Mouse (Mus musculus) lung, embryonic 14.5 days (tissue): Measurements from ENCODE around the gene Iqcj. TPM values are rescaled to one million over a fixed set of nuclear protein-coding genes. Genes with fewer than 3 reads are reported as not detected.

ENCODE experiments used
- ATAC-seq: fragments of 200-750 bp; cut with Nextera tagmentation; 2 replicates; pipeline ENCODE4 v1.8.0; 2017; ENCODE audit warnings: mild to moderate bottlenecking, moderate TSS enrichment, moderate library complexity; ENCODE audit not compliant: insufficient read depth
- DNase-seq: peaks from one replicate; pipeline ENCODE4 v3.0.0-alpha.2; 2015
- H3K27ac ChIP-seq: fragments of 300-500 bp; sonication (generic); 2 replicates; pipeline ENCODE4 v1.5.1; 2014; ENCODE audit warnings: low read depth, mild to moderate bottlenecking, moderate library complexity
- H3K27me3 ChIP-seq: fragments of 300-500 bp; sonication (generic); 2 replicates; pipeline ENCODE4 v1.6.1; 2014; ENCODE audit warnings: low read length, control low read depth; ENCODE audit not compliant: insufficient read depth
- H3K36me3 ChIP-seq: fragments of 300-500 bp; sonication (generic); 2 replicates; pipeline ENCODE4 v1.6.1; 2014; ENCODE audit warnings: control low read depth; ENCODE audit not compliant: insufficient read depth
- H3K4me1 ChIP-seq: fragments of 300-500 bp; sonication (generic); 2 replicates; pipeline ENCODE4 v1.6.1; 2014; ENCODE audit warnings: antibody characterized with exemption, control low read depth; ENCODE audit not compliant: insufficient read depth
- H3K4me2 ChIP-seq: fragments of 300-500 bp; sonication (generic); 2 replicates; pipeline ENCODE4 v1.6.1; 2014; ENCODE audit warnings: mild to moderate bottlenecking
- H3K4me3 ChIP-seq: fragments of 300-500 bp; sonication (generic); 2 replicates; pipeline ENCODE4 v1.5.1; 2014; ENCODE audit warnings: low read depth, low read length
- H3K9ac ChIP-seq: fragments of 300-500 bp; sonication (generic); 2 replicates; pipeline ENCODE4 v1.6.1; 2014
- H3K9me3 ChIP-seq: fragments of 300-500 bp; sonication (generic); 2 replicates; pipeline ENCODE4 v1.6.1; 2016; ENCODE audit warnings: low read depth, low read length, control low read depth
- CTCF ChIP-seq: IDR thresholded peaks from 2 replicates; pipeline ENCODE4 v1.5.1; 2016; ENCODE audit warnings: antibody characterized with exemption, low read depth
- WGBS: fragments of 180-500 bp; shearing (Covaris S2); extraction: QIAGEN DNeasy Blood & Tissue Kit; methylation state at CpG from one replicate; pipeline ENCODE4 v1.1.7; 2014; 5-methylcytosine and 5-hydroxymethylcytosine counted together
- polyA plus RNA-seq: library from polyadenylated mRNA; unstranded; fragments of >200 nt; fragmentation: Nextera tagmentation; extraction: Ambion mirVana; gene quantifications from 2 replicates; pipeline ENCODE4 v1.2.1, GENCODE M21; 2014

Iqcj gene
- polyA plus RNA-seq, 1 experiment from 2014 or later = not detected

- peak; percentile 37 for DNase-seq
- H3K4me2 ChIP-seq = no peak overlapping the region
- TF ChIP-seq CTCF = no peak
- H3K27me3 ChIP-seq = no peaks in the 10 kb centered on the region
- no peaks in the 10 kb centered on the region for H3K36me3 ChIP-seq
- no peak overlapping the region for H3K4me3 ChIP-seq
- H3K9ac ChIP-seq = no peak overlapping the region
- no peak for ATAC-seq
- 23% methylated on average over 5 of the region's 5 CpGs for WGBS
- 0 out of 2 replicates have a peak, but pooled peaks cover 2% of the 10 kb centered on the region for H3K4me1 ChIP-seq
- H3K27ac ChIP-seq = no peak overlapping the region
- no peaks in the 10 kb centered on the region for H3K9me3 ChIP-seq
Measured at GRCm38 (mm10) chr3:67954459-67955065, 62.5 kb downstream of the Iqcj start.

- ATAC-seq = no peak
Measured at GRCm38 (mm10) chr3:67959672-67960071, 67.7 kb downstream of the Iqcj start.

GRCm38 (mm10) chr3:67960133-67960532, 68.1 kb downstream of the Iqcj start:
- 36% methylated on average over 3 of the region's 3 CpGs for WGBS
- Histone ChIP-seq H3K4me2 (no peak overlapping the region), H3K27ac (no peak overlapping the region), H3K9me3 (no peaks in the 10 kb centered on the region), H3K27me3 (no peaks in the 10 kb centered on the region), H3K4me3 (no peak overlapping the region), H3K4me1 (no peaks in the 10 kb centered on the region), H3K9ac (no peak overlapping the region), H3K36me3 (no peaks in the 10 kb centered on the region)
- no peak for TF ChIP-seq CTCF
- DNase-seq (no peak), ATAC-seq (no peak)

More at GRCm38 (mm10) chr3:67959672-67960071, 67.7 kb downstream of the Iqcj start:
- Histone ChIP-seq H3K4me1 (0 out of 2 replicates have a peak, but pooled peaks cover under 1% of the 10 kb centered on the region), H3K4me2 (no peak overlapping the region), H3K9ac (no peak overlapping the region), H3K4me3 (no peak overlapping the region), H3K9me3 (no peaks in the 10 kb centered on the region), H3K36me3 (no peaks in the 10 kb centered on the region), H3K27me3 (no peaks in the 10 kb centered on the region), H3K27ac (no peak overlapping the region)
- no peak for TF ChIP-seq CTCF
- WGBS = 58% methylated on average over 7 of the region's 7 CpGs
- DNase-seq = no peak

- TF ChIP-seq CTCF = no peak
- H3K9me3 ChIP-seq = no peaks in the 10 kb centered on the region
- no peak for ATAC-seq
- DNase-seq = no peak
- H3K4me1 ChIP-seq = no peaks in the 10 kb centered on the region
- H3K4me2 ChIP-seq = no peak overlapping the region
- no peaks in the 10 kb centered on the region for H3K36me3 ChIP-seq
- no peak overlapping the region for H3K4me3 ChIP-seq
- H3K27ac ChIP-seq = no peak overlapping the region
- H3K27me3 ChIP-seq = no peaks in the 10 kb centered on the region
- no peak overlapping the region for H3K9ac ChIP-seq
Measured at GRCm38 (mm10) chr3:67960727-67961126, 68.7 kb downstream of the Iqcj start.

- ATAC-seq = no peak
- H3K36me3 ChIP-seq = no peaks in the 10 kb centered on the region
- no peaks in the 10 kb centered on the region for H3K27me3 ChIP-seq
- no peaks in the 10 kb centered on the region for H3K9me3 ChIP-seq
- no peak overlapping the region for H3K9ac ChIP-seq
- H3K4me3 ChIP-seq = no peak overlapping the region
- no peaks in the 10 kb centered on the region for H3K4me1 ChIP-seq
- no peak for TF ChIP-seq CTCF
- 83% methylated on average over 6 of the region's 6 CpGs for WGBS
- DNase-seq = no peak
- H3K4me2 ChIP-seq = no peak overlapping the region
- H3K27ac ChIP-seq = no peak overlapping the region
Measured at GRCm38 (mm10) chr3:67961934-67962639, 70.1 kb downstream of the Iqcj start.

- Histone ChIP-seq H3K9me3 (no peaks in the 10 kb centered on the region), H3K36me3 (no peaks in the 10 kb centered on the region), H3K27me3 (no peaks in the 10 kb centered on the region), H3K4me2 (no peak overlapping the region), H3K4me1 (no peaks in the 10 kb centered on the region), H3K4me3 (no peak overlapping the region), H3K9ac (no peak overlapping the region), H3K27ac (no peak overlapping the region)
- 86% methylated on average over 2 of the region's 2 CpGs for WGBS
- ATAC-seq (no peak), DNase-seq (no peak)
- TF ChIP-seq CTCF = no peak
Measured at GRCm38 (mm10) chr3:67974340-67974998, 82.4 kb downstream of the Iqcj start.

- 0 out of 2 replicates have a peak, but pooled peaks have one; percentile 3 for TF ChIP-seq CTCF
- no peak overlapping the region for H3K27ac ChIP-seq
- WGBS = 81% methylated on average over 1 of the region's 1 CpGs
Measured at GRCm38 (mm10) chr3:67980006-67980405, 88.0 kb downstream of the Iqcj start.

More at GRCm38 (mm10) chr3:67980006-67980405, 88.0 kb downstream of the Iqcj start:
- no peaks in the 10 kb centered on the region for H3K9me3 ChIP-seq
- H3K27me3 ChIP-seq = no peaks in the 10 kb centered on the region
- DNase-seq (no peak), ATAC-seq (no peak)
- H3K4me3 ChIP-seq = no peak overlapping the region
- no peaks in the 10 kb centered on the region for H3K36me3 ChIP-seq
- H3K4me1 ChIP-seq = no peaks in the 10 kb centered on the region
- no peak overlapping the region for H3K9ac ChIP-seq
- H3K4me2 ChIP-seq = no peak overlapping the region
